Mouse (Mus musculus): ENCODE results near the gene Olfr91. TPM values are rescaled to one million over a fixed set of nuclear protein-coding genes. Genes with fewer than 3 reads are reported as not detected.
A peak's percentile ranks its signal among the peaks of the same experiment; 100 is the strongest.

Olfr91 gene
- polyA plus RNA-seq, 1 experiment from 2014 or later = not detected

DNA sequence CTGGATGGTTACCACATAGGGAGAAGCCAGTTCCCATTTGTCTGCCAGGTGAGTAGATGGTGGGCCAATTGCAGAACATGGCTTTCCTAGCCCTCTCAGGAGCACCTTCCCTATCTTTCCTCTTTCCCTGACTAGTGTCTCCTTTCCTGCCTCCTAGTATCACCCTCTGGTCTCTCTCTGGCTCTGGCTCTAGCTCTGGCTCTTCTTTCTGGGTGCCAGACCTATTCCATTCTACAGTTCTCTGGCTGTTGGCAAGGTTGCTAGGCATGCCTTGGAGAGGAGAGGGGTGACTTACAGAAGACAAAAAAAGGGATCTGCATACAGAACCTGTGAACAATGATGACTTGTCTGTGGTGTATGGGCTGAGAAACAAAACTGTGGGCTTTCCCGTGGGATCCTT lies 30.2 kb downstream of the Olfr91 start:
- ATAC-seq (replicated peaks; ENCODE audit: low FRiP score, low TSS enrichment, low read depth) = no peak
- H3K4me1 ChIP-seq (replicated peaks; ENCODE audit: control insufficient read depth, insufficient read depth, low read length) = no peaks in the 10 kb centered on the region
- peaks cover 96% of the 10 kb centered on the region for H3K36me3 ChIP-seq (ENCODE audit: control insufficient read depth, insufficient read depth, low read length)
- no peaks in the 10 kb centered on the region for H3K9me3 ChIP-seq (ENCODE audit: control insufficient read depth, low read length)
- WGBS = 93% methylated on average over 1 of the region's 1 CpGs
- H3K27ac ChIP-seq (ENCODE audit: low read depth) = no peak overlapping the region
- no peak for DNase-seq (ENCODE audit: low spot score)
- H3K4me3 ChIP-seq (ENCODE audit: low read depth, low read length) = no peak overlapping the region
- no peaks in the 10 kb centered on the region for H3K27me3 ChIP-seq (replicated peaks; ENCODE audit: control insufficient read depth, insufficient read depth, low read length)
- H3K9ac ChIP-seq (ENCODE audit: low read length) = no peak overlapping the region
- H3K4me2 ChIP-seq (ENCODE audit: low read length) = no peak overlapping the region

DNA sequence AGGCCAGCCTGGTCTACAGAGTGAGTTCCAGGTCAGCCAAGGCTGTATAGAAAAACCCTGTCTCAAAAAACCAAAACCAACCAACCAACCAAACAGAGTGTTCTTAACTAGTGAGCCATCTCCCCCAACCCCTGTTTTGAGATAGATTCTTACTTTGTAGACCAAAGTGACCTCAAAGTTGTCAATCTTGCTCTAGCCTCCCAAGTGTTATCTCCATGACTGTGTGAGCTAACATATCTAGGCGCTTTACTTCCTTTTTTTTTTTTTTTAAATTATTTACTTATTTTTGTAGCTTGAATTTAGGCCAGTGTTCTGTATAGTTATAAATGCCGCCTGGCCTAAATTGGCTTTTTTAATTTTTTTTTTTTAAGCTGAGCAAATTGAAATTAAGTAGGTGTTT lies 32.1 kb downstream of the Olfr91 start:
- ATAC-seq (replicated peaks; ENCODE audit: low FRiP score, low TSS enrichment, low read depth) (no peak), DNase-seq (ENCODE audit: low spot score) (no peak)
- H3K4me3 ChIP-seq (ENCODE audit: low read depth, low read length) = no peak overlapping the region
- H3K27me3 ChIP-seq (replicated peaks; ENCODE audit: control insufficient read depth, insufficient read depth, low read length) = no peaks in the 10 kb centered on the region
- no peak overlapping the region for H3K27ac ChIP-seq (ENCODE audit: low read depth)
- peaks cover 98% of the 10 kb centered on the region for H3K36me3 ChIP-seq (ENCODE audit: control insufficient read depth, insufficient read depth, low read length)
- H3K4me2 ChIP-seq (ENCODE audit: low read length) = no peak overlapping the region
- H3K4me1 ChIP-seq (replicated peaks; ENCODE audit: control insufficient read depth, insufficient read depth, low read length) = no peaks in the 10 kb centered on the region
- H3K9me3 ChIP-seq (ENCODE audit: control insufficient read depth, low read length) = no peaks in the 10 kb centered on the region
- no peak overlapping the region for H3K9ac ChIP-seq (ENCODE audit: low read length)
- 97% methylated on average over 2 of the region's 2 CpGs for WGBS

DNA sequence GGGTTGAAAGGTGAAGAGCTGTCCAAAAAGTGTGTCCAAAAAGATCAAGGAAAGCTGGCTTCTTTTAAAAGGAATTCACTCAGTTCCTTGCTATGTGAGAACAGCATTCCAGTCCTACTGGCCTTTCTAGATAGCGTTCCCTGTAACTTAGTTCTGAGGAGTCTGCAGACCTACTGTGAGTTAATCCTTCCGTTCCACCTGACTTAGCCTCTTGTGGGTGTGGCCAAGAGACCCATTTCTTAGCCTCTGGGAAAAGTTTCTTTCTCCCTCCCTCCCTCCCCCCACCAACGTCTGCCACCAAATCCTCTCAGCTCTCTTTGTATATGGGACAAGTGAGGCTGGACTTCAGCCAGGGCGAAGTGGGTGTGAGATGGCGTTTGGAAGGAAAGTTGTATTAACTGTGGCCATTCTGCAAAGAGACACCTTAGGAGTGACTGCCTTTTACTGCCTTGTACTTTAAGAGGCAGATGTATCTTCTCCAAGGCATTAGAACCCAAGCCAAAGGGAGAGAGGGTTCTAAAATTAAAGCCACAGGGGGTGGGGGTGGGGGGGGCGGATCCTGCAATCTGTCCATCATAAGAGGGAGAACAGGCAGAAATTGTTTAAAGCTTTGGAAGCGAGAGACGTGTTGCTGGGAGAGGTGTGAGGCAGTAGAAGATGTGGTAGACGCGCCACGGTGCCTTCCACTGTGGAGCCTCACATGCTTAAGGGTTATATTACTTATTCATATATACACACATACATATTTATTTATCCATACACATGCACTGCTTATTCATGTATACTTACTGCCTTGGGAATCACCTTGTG lies 34.2 kb downstream of the Olfr91 start:
- peaks cover 94% of the 10 kb centered on the region for H3K36me3 ChIP-seq (ENCODE audit: control insufficient read depth, insufficient read depth, low read length)
- 90% methylated on average over 11 of the region's 11 CpGs for WGBS
- H3K4me3 ChIP-seq (ENCODE audit: low read depth, low read length) = no peak overlapping the region
- no peak overlapping the region for H3K27ac ChIP-seq (ENCODE audit: low read depth)
- H3K9ac ChIP-seq (ENCODE audit: low read length) = no peak overlapping the region
- no peak for DNase-seq (ENCODE audit: low spot score)
- no peak for ATAC-seq (replicated peaks; ENCODE audit: low FRiP score, low TSS enrichment, low read depth)
- no peak overlapping the region for H3K4me2 ChIP-seq (ENCODE audit: low read length)
- no peaks in the 10 kb centered on the region for H3K27me3 ChIP-seq (replicated peaks; ENCODE audit: control insufficient read depth, insufficient read depth, low read length)
- H3K9me3 ChIP-seq (ENCODE audit: control insufficient read depth, low read length) = no peaks in the 10 kb centered on the region
- no peaks in the 10 kb centered on the region for H3K4me1 ChIP-seq (replicated peaks; ENCODE audit: control insufficient read depth, insufficient read depth, low read length)

DNA sequence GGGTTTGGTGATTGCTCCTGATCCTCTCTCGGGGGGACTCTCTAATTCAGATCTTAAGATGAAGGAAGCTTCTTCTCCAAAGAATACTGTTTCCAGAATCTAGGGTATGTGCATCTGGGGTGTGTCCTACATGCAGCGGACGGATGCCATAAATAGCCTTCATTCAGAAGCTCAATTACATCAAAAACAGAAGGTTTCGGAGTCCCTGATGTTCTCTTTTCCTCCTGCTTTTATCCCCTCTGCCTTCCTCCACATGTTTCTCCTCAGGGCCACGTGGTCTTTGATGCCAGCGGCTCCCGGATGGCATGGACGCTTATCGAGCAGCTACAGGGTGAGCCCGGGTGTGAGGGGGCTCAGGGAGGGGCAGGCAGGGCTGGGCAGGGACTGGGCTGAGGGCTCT lies 35.0 kb downstream of the Olfr91 start:
- ATAC-seq (replicated peaks; ENCODE audit: low FRiP score, low TSS enrichment, low read depth) (no peak), DNase-seq (ENCODE audit: low spot score) (no peak)
- no peak overlapping the region for H3K27ac ChIP-seq (ENCODE audit: low read depth)
- H3K4me1 ChIP-seq (replicated peaks; ENCODE audit: control insufficient read depth, insufficient read depth, low read length) = no peaks in the 10 kb centered on the region
- no peaks in the 10 kb centered on the region for H3K27me3 ChIP-seq (replicated peaks; ENCODE audit: control insufficient read depth, insufficient read depth, low read length)
- H3K4me2 ChIP-seq (ENCODE audit: low read length) = no peak overlapping the region
- H3K9me3 ChIP-seq (ENCODE audit: control insufficient read depth, low read length) = no peaks in the 10 kb centered on the region
- peaks cover 94% of the 10 kb centered on the region for H3K36me3 ChIP-seq (ENCODE audit: control insufficient read depth, insufficient read depth, low read length)
- 85% methylated on average over 10 of the region's 10 CpGs for WGBS
- no peak overlapping the region for H3K9ac ChIP-seq (ENCODE audit: low read length)
- no peak overlapping the region for H3K4me3 ChIP-seq (ENCODE audit: low read depth, low read length)

DNA sequence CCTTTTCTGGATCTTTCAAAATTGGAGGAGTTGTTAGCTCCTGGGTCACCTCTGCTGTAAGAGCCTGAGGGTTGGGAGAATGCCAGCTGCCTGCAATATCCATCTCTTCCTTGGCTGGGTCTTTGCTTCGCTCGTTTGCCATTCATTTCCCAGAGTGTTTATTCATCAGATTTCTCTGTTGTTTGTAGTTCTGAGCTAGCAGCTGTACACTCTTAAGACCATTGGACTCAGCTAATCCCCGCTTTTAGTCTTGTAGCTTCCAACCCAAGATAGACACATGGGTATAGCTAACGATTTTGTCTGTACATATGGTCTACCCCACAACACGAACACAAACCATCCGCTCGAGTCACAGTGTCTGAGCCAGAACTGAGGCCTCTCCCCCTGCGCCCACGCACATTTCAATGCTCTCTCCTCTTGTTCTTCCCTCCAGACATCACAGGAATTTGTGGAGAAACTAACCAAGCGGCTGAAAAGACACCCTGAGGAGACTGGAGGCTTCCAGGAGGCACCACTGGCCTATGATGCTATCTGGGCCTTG lies 35.9 kb downstream of the Olfr91 start:
- Histone ChIP-seq H3K9ac (ENCODE audit: low read length) (no peak overlapping the region), H3K4me1 (replicated peaks; ENCODE audit: control insufficient read depth, insufficient read depth, low read length) (no peaks in the 10 kb centered on the region), H3K27ac (ENCODE audit: low read depth) (no peak overlapping the region), H3K9me3 (ENCODE audit: control insufficient read depth, low read length) (no peaks in the 10 kb centered on the region), H3K4me3 (ENCODE audit: low read depth, low read length) (no peak overlapping the region), H3K4me2 (ENCODE audit: low read length) (no peak overlapping the region), H3K36me3 (ENCODE audit: control insufficient read depth, insufficient read depth, low read length) (peaks cover 94% of the 10 kb centered on the region), H3K27me3 (replicated peaks; ENCODE audit: control insufficient read depth, insufficient read depth, low read length) (no peaks in the 10 kb centered on the region)
- DNase-seq (ENCODE audit: low spot score) (no peak), ATAC-seq (replicated peaks; ENCODE audit: low FRiP score, low TSS enrichment, low read depth) (no peak)
- 84% methylated on average over 10 of the region's 10 CpGs for WGBS

DNA sequence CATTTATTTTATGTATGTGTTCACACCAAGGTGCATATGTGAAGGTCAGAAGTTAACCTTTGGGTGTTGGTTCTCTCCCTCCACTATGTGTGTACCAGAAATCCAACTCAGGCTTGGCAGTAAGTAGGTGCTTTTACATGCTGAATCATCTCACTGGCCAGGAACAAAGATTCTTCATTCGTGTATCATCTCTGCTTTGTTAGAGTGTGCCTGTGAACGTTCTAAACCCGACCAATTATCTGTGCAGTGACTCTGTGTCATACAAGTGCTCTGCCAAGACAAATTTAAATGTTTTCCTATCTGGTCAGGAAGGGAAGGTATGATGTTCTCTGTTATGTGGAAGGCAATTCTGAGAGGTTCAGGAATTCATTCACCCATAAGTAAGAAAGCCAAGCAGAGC lies 36.6 kb downstream of the Olfr91 start:
- Histone ChIP-seq H3K27me3 (replicated peaks; ENCODE audit: control insufficient read depth, insufficient read depth, low read length) (no peaks in the 10 kb centered on the region), H3K4me3 (ENCODE audit: low read depth, low read length) (no peak overlapping the region), H3K9me3 (ENCODE audit: control insufficient read depth, low read length) (no peaks in the 10 kb centered on the region), H3K36me3 (ENCODE audit: control insufficient read depth, insufficient read depth, low read length) (peaks cover 94% of the 10 kb centered on the region), H3K4me1 (replicated peaks; ENCODE audit: control insufficient read depth, insufficient read depth, low read length) (no peaks in the 10 kb centered on the region), H3K9ac (ENCODE audit: low read length) (no peak overlapping the region), H3K27ac (ENCODE audit: low read depth) (no peak overlapping the region), H3K4me2 (ENCODE audit: low read length) (no peak overlapping the region)
- WGBS = 88% methylated on average over 3 of the region's 3 CpGs
- ATAC-seq (replicated peaks; ENCODE audit: low FRiP score, low TSS enrichment, low read depth) (no peak), DNase-seq (ENCODE audit: low spot score) (no peak)

DNA sequence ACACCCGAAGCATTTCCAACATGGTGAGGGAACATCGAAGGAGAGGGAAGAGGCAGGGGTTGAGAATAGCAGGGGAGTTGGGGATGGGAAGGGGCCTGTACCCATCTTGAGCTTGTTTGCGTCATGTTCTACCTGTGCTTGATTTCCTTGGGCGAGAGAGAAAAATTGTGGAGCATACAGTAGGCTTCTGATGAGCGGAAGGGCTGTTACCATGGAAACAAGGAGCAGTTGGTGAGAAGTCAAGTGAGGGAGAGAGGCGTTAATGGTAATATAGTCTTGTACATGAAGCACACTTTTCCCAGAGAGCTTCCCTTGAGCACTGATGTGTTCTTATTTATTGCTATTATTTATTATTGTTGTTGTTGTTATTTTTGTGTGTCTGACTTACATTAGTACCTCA lies 41.1 kb downstream of the Olfr91 start:
- H3K4me1 ChIP-seq (replicated peaks; ENCODE audit: control insufficient read depth, insufficient read depth, low read length) = no peaks in the 10 kb centered on the region
- peaks cover 78% of the 10 kb centered on the region for H3K36me3 ChIP-seq (ENCODE audit: control insufficient read depth, insufficient read depth, low read length)
- H3K4me3 ChIP-seq (ENCODE audit: low read depth, low read length) = no peak overlapping the region
- 88% methylated on average over 6 of the region's 6 CpGs for WGBS
- no peak overlapping the region for H3K27ac ChIP-seq (ENCODE audit: low read depth)
- no peaks in the 10 kb centered on the region for H3K9me3 ChIP-seq (ENCODE audit: control insufficient read depth, low read length)
- no peaks in the 10 kb centered on the region for H3K27me3 ChIP-seq (replicated peaks; ENCODE audit: control insufficient read depth, insufficient read depth, low read length)
- no peak for DNase-seq (ENCODE audit: low spot score)
- H3K4me2 ChIP-seq (ENCODE audit: low read length) = no peak overlapping the region
- H3K9ac ChIP-seq (ENCODE audit: low read length) = no peak overlapping the region
- ATAC-seq (replicated peaks; ENCODE audit: low FRiP score, low TSS enrichment, low read depth) = no peak

DNA sequence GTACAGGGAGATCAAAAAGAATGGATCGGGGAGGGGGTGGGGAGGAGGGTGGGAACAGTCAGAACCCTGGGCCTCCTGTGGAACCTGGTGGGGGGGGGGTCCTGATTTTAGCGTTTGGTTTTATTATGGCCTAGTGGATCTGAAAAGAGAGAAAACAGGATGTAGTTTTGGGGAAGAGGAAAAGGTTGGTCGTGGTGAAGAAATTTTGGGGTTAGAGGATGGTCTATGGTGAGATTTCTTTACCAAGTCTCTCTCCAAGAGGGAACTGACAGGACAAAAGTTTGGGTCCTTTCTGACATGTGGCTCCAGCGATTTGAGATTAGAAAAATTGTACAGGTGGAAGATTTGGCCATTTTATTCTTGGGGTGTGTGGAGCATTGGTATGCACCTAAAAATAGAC lies 46.3 kb downstream of the Olfr91 start:
- no peak for ATAC-seq (replicated peaks; ENCODE audit: low FRiP score, low TSS enrichment, low read depth)
- no peak overlapping the region for H3K4me2 ChIP-seq (ENCODE audit: low read length)
- 58% methylated on average over 4 of the region's 4 CpGs for WGBS

DNA sequence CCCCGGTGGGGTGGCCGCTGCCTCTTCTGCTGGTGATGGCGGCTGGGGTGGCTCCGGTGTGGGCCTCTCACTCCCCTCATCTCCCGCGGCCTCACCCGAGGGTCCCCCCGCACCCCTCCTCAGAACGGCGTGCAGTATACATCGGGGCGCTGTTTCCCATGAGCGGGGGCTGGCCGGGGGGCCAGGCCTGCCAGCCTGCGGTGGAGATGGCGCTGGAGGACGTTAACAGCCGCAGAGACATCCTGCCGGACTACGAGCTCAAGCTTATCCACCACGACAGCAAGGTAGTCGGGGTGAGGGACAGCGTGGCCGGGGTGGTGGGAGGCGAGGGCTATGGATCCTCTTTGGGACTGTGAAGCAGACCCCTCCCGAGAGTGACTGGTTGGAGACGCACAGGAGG lies 47.2 kb downstream of the Olfr91 start:
- peak; percentile 10; the same call in 1 of the 2 replicates for ATAC-seq (replicated peaks; ENCODE audit: low FRiP score, low TSS enrichment, low read depth)
- 9% methylated on average over 27 of the region's 27 CpGs for WGBS
- Histone ChIP-seq H3K4me3 (ENCODE audit: low read depth, low read length) (peak overlapping the region; percentile 56), H3K4me1 (replicated peaks; ENCODE audit: control insufficient read depth, insufficient read depth, low read length) (peaks cover 15% of the 10 kb centered on the region), H3K36me3 (ENCODE audit: control insufficient read depth, insufficient read depth, low read length) (peaks cover 23% of the 10 kb centered on the region), H3K4me2 (ENCODE audit: low read length) (peak overlapping the region; percentile 69), H3K27me3 (replicated peaks; ENCODE audit: control insufficient read depth, insufficient read depth, low read length) (no peaks in the 10 kb centered on the region), H3K9ac (ENCODE audit: low read length) (peak overlapping the region; percentile 36), H3K9me3 (ENCODE audit: control insufficient read depth, low read length) (no peaks in the 10 kb centered on the region), H3K27ac (ENCODE audit: low read depth) (no peak overlapping the region)
- peak; percentile 63 for DNase-seq (ENCODE audit: low spot score)

More for the DNA sequence above, 46.3 kb downstream of the Olfr91 start:
- peaks cover 15% of the 10 kb centered on the region for H3K4me1 ChIP-seq (replicated peaks; ENCODE audit: control insufficient read depth, insufficient read depth, low read length)
- H3K9ac ChIP-seq (ENCODE audit: low read length) = no peak overlapping the region
- no peaks in the 10 kb centered on the region for H3K27me3 ChIP-seq (replicated peaks; ENCODE audit: control insufficient read depth, insufficient read depth, low read length)
- H3K9me3 ChIP-seq (ENCODE audit: control insufficient read depth, low read length) = no peaks in the 10 kb centered on the region
- no peak for DNase-seq (ENCODE audit: low spot score)
- peaks cover 31% of the 10 kb centered on the region for H3K36me3 ChIP-seq (ENCODE audit: control insufficient read depth, insufficient read depth, low read length)
- no peak overlapping the region for H3K4me3 ChIP-seq (ENCODE audit: low read depth, low read length)
- H3K27ac ChIP-seq (ENCODE audit: low read depth) = no peak overlapping the region

Measured in intestine, embryonic 14.5 days (tissue).